Mouse (Mus musculus) neural tube, embryonic 14.5 days (tissue): Measurements from ENCODE around the gene Tmem117. TPM values are rescaled to one million over a fixed set of nuclear protein-coding genes. Genes with fewer than 3 reads are reported as not detected.

ENCODE experiments used
- ATAC-seq: fragments of 200-750 bp; cut with Nextera tagmentation; 2 replicates; pipeline ENCODE4 v1.8.0; 2017; ENCODE audit warnings: low read depth, mild to moderate bottlenecking, moderate TSS enrichment, moderate library complexity
- H3K27ac ChIP-seq: fragments of 300-500 bp; sonication (generic); 2 replicates; pipeline ENCODE4 v1.5.1; 2014; ENCODE audit warnings: low read depth, mild to moderate bottlenecking, control low read depth, low read length, moderate library complexity, mixed read lengths
- H3K27me3 ChIP-seq: fragments of 300-500 bp; sonication (generic); 2 replicates; pipeline ENCODE4 v1.6.1; 2014; ENCODE audit warnings: low read length; ENCODE audit not compliant: control insufficient read depth, insufficient read depth
- H3K36me3 ChIP-seq: fragments of 300-500 bp; sonication (generic); 2 replicates; pipeline ENCODE4 v1.6.1; 2014; ENCODE audit warnings: low read length, mixed read lengths; ENCODE audit not compliant: control insufficient read depth, insufficient read depth
- H3K4me1 ChIP-seq: fragments of 300-500 bp; sonication (generic); 2 replicates; pipeline ENCODE4 v1.6.1; 2014; ENCODE audit warnings: low read length; ENCODE audit not compliant: control insufficient read depth, insufficient read depth
- H3K4me2 ChIP-seq: fragments of 300-500 bp; sonication (generic); 2 replicates; pipeline ENCODE4 v1.6.1; 2014; ENCODE audit warnings: mild to moderate bottlenecking, low read depth, low read length, control low read depth
- H3K4me3 ChIP-seq: fragments of 300-500 bp; sonication (generic); 2 replicates; pipeline ENCODE4 v1.5.1; 2014; ENCODE audit warnings: low read depth, low read length, control low read depth, mixed read lengths
- H3K9ac ChIP-seq: fragments of 300-500 bp; sonication (generic); replicated peaks from 2 replicates; pipeline ENCODE4 v1.6.1; 2014; ENCODE audit warnings: low read depth, mild to moderate bottlenecking, control low read depth, low read length, mixed read lengths
- H3K9me3 ChIP-seq: fragments of 300-500 bp; sonication (generic); 2 replicates; pipeline ENCODE4 v1.6.1; 2016; ENCODE audit warnings: low read length; ENCODE audit not compliant: control insufficient read depth
- WGBS: fragments of 180-500 bp; shearing (Covaris S2); extraction: QIAGEN DNeasy Blood & Tissue Kit; methylation state at CpG from one replicate; pipeline ENCODE4 v1.1.7; 2014; 5-methylcytosine and 5-hydroxymethylcytosine counted together
- polyA plus RNA-seq: library from polyadenylated mRNA; unstranded; fragments of >200 nt; fragmentation: Nextera tagmentation; extraction: Ambion mirVana; gene quantifications from 2 replicates; pipeline ENCODE4 v1.2.1, GENCODE M21; 2014

Tmem117 gene
- polyA plus RNA-seq, 1 experiment from 2014 or later, result 19.5 TPM

DNA sequence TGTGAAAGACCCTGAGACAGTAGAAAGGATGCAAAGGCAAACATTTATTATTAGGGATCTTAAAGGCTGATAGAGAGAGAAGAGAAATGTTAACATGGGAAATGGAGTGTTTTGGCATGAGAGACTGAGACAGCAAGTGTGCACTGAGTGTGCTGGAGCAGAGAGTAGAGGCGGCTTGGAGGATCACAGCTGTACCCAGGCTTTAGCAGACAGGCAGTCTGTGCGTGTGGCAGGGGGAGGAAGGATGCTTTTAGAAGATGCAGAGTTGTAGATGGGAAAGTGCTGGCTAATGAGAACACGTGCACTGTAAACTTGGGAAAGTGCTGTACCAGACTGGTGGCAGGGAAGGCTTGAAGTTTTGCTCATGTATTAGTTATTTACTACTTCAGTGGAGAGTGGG is 301.7 kb downstream of the Tmem117 start:
- Histone ChIP-seq H3K36me3 (no peaks in the 10 kb centered on the region), H3K9ac (no peak overlapping the region), H3K27me3 (no peaks in the 10 kb centered on the region), H3K4me2 (no peak overlapping the region), H3K4me3 (no peak overlapping the region), H3K4me1 (no peaks in the 10 kb centered on the region), H3K9me3 (no peaks in the 10 kb centered on the region), H3K27ac (no peak overlapping the region)
- 29% methylated on average over 3 of the region's 3 CpGs for WGBS
- no peak for ATAC-seq

DNA sequence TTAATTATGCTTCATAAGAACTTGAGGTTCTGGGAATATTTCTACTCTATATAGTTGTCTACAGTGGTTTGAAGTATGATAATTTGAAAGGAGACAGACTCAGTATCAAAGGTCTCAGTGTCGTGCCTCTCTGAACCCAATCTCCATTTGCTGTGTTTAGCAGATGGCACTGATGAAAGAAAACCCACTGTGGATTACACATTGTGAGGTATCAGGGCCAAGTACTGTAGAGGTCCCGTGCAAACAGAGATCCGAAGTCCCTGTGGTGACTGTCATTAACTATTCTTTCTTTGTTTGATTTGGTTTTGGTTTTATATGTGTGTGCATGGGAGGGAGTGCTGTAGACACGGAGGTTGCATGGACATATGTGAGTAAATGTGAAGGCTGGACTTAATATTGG is 304.0 kb downstream of the Tmem117 start:
- 61% methylated on average over 4 of the region's 4 CpGs for WGBS
- no peaks in the 10 kb centered on the region for H3K9me3 ChIP-seq
- no peaks in the 10 kb centered on the region for H3K27me3 ChIP-seq
- H3K4me1 ChIP-seq, result no peaks in the 10 kb centered on the region
- ATAC-seq, result no peak
- H3K36me3 ChIP-seq, result no peaks in the 10 kb centered on the region
- no peak overlapping the region for H3K9ac ChIP-seq
- H3K4me3 ChIP-seq, result no peak overlapping the region
- H3K27ac ChIP-seq, result no peak overlapping the region
- no peak overlapping the region for H3K4me2 ChIP-seq

DNA sequence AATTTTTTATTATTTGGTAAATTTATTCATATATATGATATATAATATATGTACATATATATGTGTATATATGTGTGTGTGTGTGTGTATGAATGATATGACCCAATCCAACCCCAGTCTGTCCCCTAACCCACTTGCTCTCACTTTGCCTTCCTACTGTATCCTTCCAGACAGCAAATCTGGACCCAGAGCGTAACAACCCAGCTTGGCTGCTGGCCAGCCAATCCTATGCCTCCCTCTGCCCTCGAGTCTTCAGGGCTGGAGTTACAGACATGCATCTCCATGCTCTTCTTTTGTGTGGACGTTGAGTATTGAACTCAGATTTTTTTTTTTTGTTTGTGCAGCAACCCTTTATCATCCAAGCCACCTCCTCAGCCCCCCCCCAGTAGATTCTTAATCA is 304.4 kb downstream of the Tmem117 start:
- Histone ChIP-seq H3K9ac (no peak overlapping the region), H3K4me3 (no peak overlapping the region), H3K4me1 (no peaks in the 10 kb centered on the region), H3K27ac (no peak overlapping the region), H3K36me3 (no peaks in the 10 kb centered on the region), H3K27me3 (no peaks in the 10 kb centered on the region), H3K4me2 (no peak overlapping the region), H3K9me3 (no peaks in the 10 kb centered on the region)
- WGBS, result 11% methylated on average over 3 of the region's 3 CpGs
- no peak; the same call in 1 of the 2 replicates for ATAC-seq

DNA sequence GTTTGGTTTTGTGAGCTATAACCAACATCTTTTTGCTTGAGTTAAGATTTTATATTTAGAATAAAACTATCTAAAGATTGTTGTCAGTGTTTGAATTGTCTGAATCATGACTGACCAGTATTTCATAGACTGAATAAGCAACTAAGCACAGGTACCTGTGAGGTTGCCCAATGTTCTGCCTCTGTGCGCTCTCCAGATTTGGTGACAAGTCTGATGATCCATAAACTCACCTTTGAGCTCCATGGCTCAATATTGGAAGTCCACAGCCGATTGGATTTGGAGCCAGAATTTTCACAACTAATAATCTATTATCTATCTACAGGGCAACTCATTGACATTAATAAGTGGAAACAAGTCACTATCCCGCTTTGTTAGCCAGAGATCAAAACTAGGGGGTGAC is 312.9 kb downstream of the Tmem117 start:
- ATAC-seq, result no peak
- Histone ChIP-seq H3K9ac (no peak overlapping the region), H3K36me3 (no peaks in the 10 kb centered on the region), H3K4me1 (no peaks in the 10 kb centered on the region), H3K4me2 (no peak overlapping the region), H3K9me3 (no peaks in the 10 kb centered on the region), H3K27ac (no peak overlapping the region), H3K27me3 (no peaks in the 10 kb centered on the region), H3K4me3 (no peak overlapping the region)
- WGBS, result 94% methylated on average over 3 of the region's 3 CpGs

DNA sequence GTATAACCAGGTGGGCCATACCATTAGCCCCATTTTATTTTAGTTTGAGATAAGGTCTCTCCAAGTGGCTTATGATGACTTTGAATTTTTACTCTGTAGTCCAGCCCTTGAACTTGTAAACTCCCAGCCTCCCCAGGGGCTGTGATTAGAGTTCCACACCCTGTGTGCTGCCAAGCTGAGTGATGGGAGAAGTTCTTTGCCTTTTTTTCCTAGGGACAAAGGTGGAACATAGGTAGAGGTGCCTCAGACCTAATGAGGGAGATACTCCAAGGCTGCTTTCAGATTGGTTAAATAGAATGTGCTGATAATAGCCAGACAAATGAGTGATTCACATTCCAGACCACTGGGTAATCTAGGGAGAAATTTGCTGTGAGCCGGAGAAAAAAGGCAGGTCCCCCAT is 313.4 kb downstream of the Tmem117 start:
- Histone ChIP-seq H3K4me3 (no peak overlapping the region), H3K4me2 (no peak overlapping the region), H3K27ac (no peak overlapping the region), H3K36me3 (no peaks in the 10 kb centered on the region), H3K27me3 (no peaks in the 10 kb centered on the region), H3K4me1 (no peaks in the 10 kb centered on the region), H3K9me3 (no peaks in the 10 kb centered on the region), H3K9ac (no peak overlapping the region)
- WGBS, result 49% methylated on average over 1 of the region's 1 CpGs
- ATAC-seq, result no peak

DNA sequence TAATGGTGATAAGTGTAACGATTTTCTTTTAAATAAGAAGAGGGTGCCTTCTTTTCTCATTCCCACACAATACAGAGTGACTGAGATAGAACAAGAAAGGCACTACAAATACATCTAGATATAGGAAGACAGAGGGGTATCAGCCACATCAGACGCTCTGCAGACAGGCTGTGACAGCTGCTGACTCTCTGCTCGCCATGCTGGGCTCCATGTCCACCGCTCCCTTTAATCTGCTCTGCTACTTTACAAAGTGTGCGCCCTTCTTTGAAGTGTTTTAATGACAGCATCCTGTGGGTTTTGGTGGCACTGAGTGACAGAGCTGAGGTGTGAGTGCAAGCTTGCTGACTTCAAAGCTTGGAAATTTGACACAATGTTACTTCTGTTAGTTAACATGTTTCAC is 314.9 kb downstream of the Tmem117 start:
- Histone ChIP-seq H3K4me2 (no peak overlapping the region), H3K4me1 (no peaks in the 10 kb centered on the region), H3K36me3 (no peaks in the 10 kb centered on the region), H3K9ac (no peak overlapping the region), H3K4me3 (no peak overlapping the region), H3K27me3 (no peaks in the 10 kb centered on the region), H3K9me3 (no peaks in the 10 kb centered on the region), H3K27ac (no peak overlapping the region)
- ATAC-seq, result no peak
- 79% methylated on average over 5 of the region's 5 CpGs for WGBS

GRCm38 (mm10) chr15:94951382-94952048 is 322.5 kb downstream of the Tmem117 start:
- Histone ChIP-seq H3K9me3 (no peaks in the 10 kb centered on the region), H3K4me2 (no peak overlapping the region), H3K9ac (no peak overlapping the region), H3K4me3 (no peak overlapping the region), H3K36me3 (no peaks in the 10 kb centered on the region), H3K27ac (no peak overlapping the region), H3K27me3 (no peaks in the 10 kb centered on the region), H3K4me1 (no peaks in the 10 kb centered on the region)
- 88% methylated on average over 7 of the region's 7 CpGs for WGBS
- no peak for ATAC-seq

GRCm38 (mm10) chr15:94956697-94957096 is 327.7 kb downstream of the Tmem117 start:
- Histone ChIP-seq H3K4me3 (no peak overlapping the region), H3K27me3 (no peaks in the 10 kb centered on the region), H3K4me1 (no peaks in the 10 kb centered on the region), H3K9me3 (no peaks in the 10 kb centered on the region), H3K9ac (no peak overlapping the region), H3K4me2 (no peak overlapping the region), H3K27ac (no peak overlapping the region), H3K36me3 (no peaks in the 10 kb centered on the region)
- WGBS, result 52% methylated on average over 3 of the region's 3 CpGs
- no peak for ATAC-seq

GRCm38 (mm10) chr15:94957202-94957601 is 328.2 kb downstream of the Tmem117 start:
- no peaks in the 10 kb centered on the region for H3K36me3 ChIP-seq
- H3K4me2 ChIP-seq, result no peak overlapping the region
- no peak overlapping the region for H3K9ac ChIP-seq
- no peaks in the 10 kb centered on the region for H3K27me3 ChIP-seq
- no peak overlapping the region for H3K4me3 ChIP-seq
- no peak overlapping the region for H3K27ac ChIP-seq
- 59% methylated on average over 4 of the region's 4 CpGs for WGBS
- no peak for ATAC-seq
- H3K4me1 ChIP-seq, result no peaks in the 10 kb centered on the region
- no peaks in the 10 kb centered on the region for H3K9me3 ChIP-seq
